Mouse (Mus musculus) cerebellum, postnatal 4 days (tissue): ENCODE measurements at regions not wholly inside any gene's neighbourhood (a gene's known extent, or its start where the extent isn't known, plus 50 kb on each side); places are given as distances from the start of the nearest gene placed in this dataset.
A peak's percentile ranks its signal among the peaks of the same experiment; 100 is the strongest.

Source experiments
- DNase-seq, 2 experiments: peaks; one replicate each; pipeline ENCODE4 v3.0.0; 2022; ENCODE audit warnings: low spot score in 2 of 2, mixed read lengths in 1 of 2

- no peak for DNase-seq
Measured at GRCm38 (mm10) chr14:35906313-35906712, 94.5 kb upstream of the 4930596D02Rik start.

DNA sequence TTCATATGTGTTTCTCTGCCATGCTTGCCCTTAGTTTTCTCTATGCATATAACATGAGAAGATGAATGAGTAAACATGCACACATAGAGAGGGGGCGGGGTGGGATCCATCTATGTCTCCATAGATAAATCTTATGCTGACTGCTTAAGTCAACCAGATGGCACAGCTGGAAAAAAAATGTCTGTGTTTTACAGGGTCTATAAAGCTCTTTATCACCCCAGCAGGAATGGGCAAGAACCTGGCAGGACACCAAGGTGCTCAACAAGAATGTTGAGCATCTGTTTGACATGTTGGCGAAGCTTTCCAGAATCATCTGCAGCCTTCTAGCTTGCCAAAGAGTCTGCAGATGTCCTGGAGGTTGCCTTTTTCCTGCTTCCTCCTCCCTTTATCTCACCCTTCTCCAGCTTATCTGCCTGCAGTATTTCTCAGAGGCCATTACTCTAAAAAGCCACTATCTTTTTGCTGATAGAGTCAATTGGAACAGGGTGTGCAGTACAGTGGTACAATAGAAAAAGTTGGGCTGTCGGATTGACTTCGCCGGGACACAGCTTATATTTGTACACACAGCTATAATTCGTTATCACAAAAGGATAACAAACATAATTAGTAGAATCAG, 73.0 kb upstream of the 4930596D02Rik start:
- DNase-seq, result peak in 1 of 2 experiments; percentile 45

- DNase-seq, result no peak
Measured at GRCm38 (mm10) chr14:35874265-35874664, 62.5 kb upstream of the 4930596D02Rik start.
